In the genomic region with DNA sequence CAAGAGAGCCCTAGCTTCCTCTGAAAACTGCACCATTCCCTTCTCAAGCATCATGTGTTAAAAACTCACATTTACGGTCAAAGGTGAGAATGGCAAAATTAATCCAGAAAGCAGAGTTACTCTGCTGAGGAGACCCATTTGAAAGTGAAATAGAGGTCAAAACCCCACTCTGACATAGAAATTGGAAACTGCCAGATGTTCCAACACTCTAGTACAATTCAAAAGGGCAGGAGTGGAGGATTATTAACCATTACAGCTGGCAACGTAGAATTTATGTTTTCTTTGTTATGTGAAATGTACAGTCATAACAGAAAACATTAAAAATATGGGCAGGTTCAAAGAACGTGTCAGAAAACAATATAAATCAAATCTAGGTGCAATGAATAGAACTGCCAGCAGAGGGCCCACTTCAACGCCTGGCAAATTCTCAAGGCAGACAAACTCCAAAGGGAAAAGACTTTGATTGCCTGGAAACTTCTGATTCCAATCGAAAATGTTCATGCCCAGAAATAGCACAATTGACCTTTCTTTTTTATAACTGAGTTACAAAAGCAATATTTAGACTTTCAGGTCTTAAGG, we compare ENCODE assay signal across 8 mouse cellular contexts. TPM values are rescaled to one million over a fixed set of nuclear protein-coding genes. Genes with fewer than 3 reads are reported as not detected.
DNase-seq lines count a peak whose midpoint lies in the region; ATAC-seq and TF ChIP-seq lines count a peak whose summit lies in the region.

No protein-coding gene starts in this region.

- H3K9me3 ChIP-seq in forebrain, embryonic 11.5 days (ENCODE audit: control insufficient read depth, low read length), result no peaks in the 10 kb centered on the region
- no peaks in the 10 kb centered on the region for H3K9me3 ChIP-seq in forebrain, embryonic 13.5 days (replicated peaks)
- H3K9me3 ChIP-seq in liver, embryonic 14.5 days (ENCODE audit: control insufficient read depth, low read length), result no peaks in the 10 kb centered on the region

- H3K4me1 ChIP-seq in forebrain, embryonic 11.5 days (replicated peaks; ENCODE audit: control insufficient read depth, insufficient read depth, low read length), result no peaks in the 10 kb centered on the region
- H3K4me1 ChIP-seq in forebrain, embryonic 13.5 days, result no peaks in the 10 kb centered on the region
- no peaks in the 10 kb centered on the region for H3K4me1 ChIP-seq in liver, embryonic 14.5 days (replicated peaks; ENCODE audit: control insufficient read depth in 2 of 2, insufficient read depth in 2 of 2, low read length in 1 of 2)

- TF ChIP-seq EP300 in liver, embryonic 14.5 days (IDR thresholded peaks at IDR 0.05; ENCODE audit: low read depth), result no peak

- no peak overlapping the region for H3K4me3 ChIP-seq in forebrain, embryonic 11.5 days (ENCODE audit: low read depth, low read length)
- no peak overlapping the region for H3K4me3 ChIP-seq in forebrain, embryonic 13.5 days
- H3K4me3 ChIP-seq in liver, embryonic 14.5 days (ENCODE audit: insufficient read depth in 1 of 2, low read depth in 2 of 2, low read length in 2 of 2), result no peak overlapping the region

- WGBS in forebrain, embryonic 11.5 days, result 28% methylated on average over 5 of the region's 5 CpGs
- 22% methylated on average over 5 of the region's 5 CpGs for WGBS in forebrain, embryonic 13.5 days
- WGBS in liver, embryonic 14.5 days (ENCODE audit: insufficient replicate concordance), result 8% methylated on average over 5 of the region's 5 CpGs

- H3K4me2 ChIP-seq in forebrain, embryonic 11.5 days (ENCODE audit: low read depth, low read length, severe bottlenecking), result no peak overlapping the region
- H3K4me2 ChIP-seq in forebrain, embryonic 13.5 days, result no peak overlapping the region
- H3K4me2 ChIP-seq in liver, embryonic 14.5 days (ENCODE audit: low read depth), result no peak overlapping the region

- ATAC-seq in forebrain, embryonic 11.5 days (replicated peaks; ENCODE audit: low FRiP score), result no peak
- ATAC-seq in forebrain, embryonic 13.5 days, result no peak
- ATAC-seq in inflammation-experienced regulatory T-cells, adult 6 months, result peak; percentile 17
- no peak for ATAC-seq in liver, embryonic 14.5 days (ENCODE audit: insufficient read depth)

- peak; percentile 59 for DNase-seq in forebrain, embryonic 11.5 days (ENCODE audit: low spot score)
- DNase-seq in testis, postnatal 10 days (ENCODE audit: low spot score), result peak; percentile 69
- DNase-seq in testis, postnatal 14 days (ENCODE audit: low spot score), result no peak
- DNase-seq in embryo, embryonic 11 days, result peak; percentile 54
- DNase-seq in liver, embryonic 14.5 days (ENCODE audit: low read depth in 3 of 3, low spot score in 3 of 3), result peak in 1 of 3 experiments; percentile 3
- peak; percentile 37 for DNase-seq in skeletal muscle tissue, adult 2 months (ENCODE audit: low read depth, low spot score)

- H3K27ac ChIP-seq in forebrain, embryonic 11.5 days (ENCODE audit: low read depth, low read length), result no peak overlapping the region
- no peak overlapping the region for H3K27ac ChIP-seq in forebrain, embryonic 13.5 days
- H3K27ac ChIP-seq in liver, embryonic 14.5 days, result no peak overlapping the region

- H3K27me3 ChIP-seq in forebrain, embryonic 11.5 days (ENCODE audit: control insufficient read depth, insufficient read depth, low read length), result no peaks in the 10 kb centered on the region
- H3K27me3 ChIP-seq in forebrain, embryonic 13.5 days, result no peaks in the 10 kb centered on the region
- no peaks in the 10 kb centered on the region for H3K27me3 ChIP-seq in liver, embryonic 14.5 days (ENCODE audit: control insufficient read depth, insufficient read depth, low read length)

- TF ChIP-seq CTCF in liver, embryonic 14.5 days (IDR thresholded peaks at IDR 0.05; ENCODE audit: low read depth), result peak; percentile 58

- H3K9ac ChIP-seq in forebrain, embryonic 11.5 days (ENCODE audit: low read length), result no peak overlapping the region
- no peak overlapping the region for H3K9ac ChIP-seq in forebrain, embryonic 13.5 days
- H3K9ac ChIP-seq in liver, embryonic 14.5 days (replicated peaks), result no peak overlapping the region

- H3K36me3 ChIP-seq in forebrain, embryonic 11.5 days (ENCODE audit: control insufficient read depth, insufficient read depth, low read length), result no peaks in the 10 kb centered on the region
- H3K36me3 ChIP-seq in forebrain, embryonic 13.5 days (ENCODE audit: poor library complexity, severe bottlenecking), result no peaks in the 10 kb centered on the region
- no peaks in the 10 kb centered on the region for H3K36me3 ChIP-seq in liver, embryonic 14.5 days (replicated peaks; ENCODE audit: control insufficient read depth, insufficient read depth, low read depth)

RNA-seq across cellular contexts. Expression of a gene that starts 54.2 kb away (rescaled TPM):
- polyA plus RNA-seq in forebrain, embryonic 11.5 days (2014; fragmentation: Nextera tagmentation; extraction: Ambion mirVana), result not detected in 2 replicates
- not detected in 2 replicates for polyA plus RNA-seq in forebrain, embryonic 13.5 days (2015; fragmentation: Nextera tagmentation; extraction: Ambion mirVana)
- not detected for polyA plus RNA-seq in inflammation-experienced regulatory T-cells, adult 6 months (2017; shearing (Covaris generic))
- not detected in 2 replicates for polyA plus RNA-seq in liver, embryonic 14.5 days (2012; rRNA removed)
- not detected in 2 replicates for polyA plus RNA-seq in liver, embryonic 14.5 days (2014; fragmentation: Nextera tagmentation; extraction: Ambion mirVana)
